Mouse (Mus musculus) erythroblast, embryonic 14.5 days (primary cell): ENCODE results near the gene Erp44.

Experiments
- GATA1 ChIP-seq: IDR thresholded peaks from 2 replicates; pipeline ENCODE4 v1.6.1; 2012; ENCODE audit warnings: low read length, inconsistent platforms, mixed read lengths
- TAL1 ChIP-seq: IDR thresholded peaks from 3 replicates; pipeline ENCODE4 v1.6.1; 2012; ENCODE audit warnings: low read length, inconsistent platforms, mixed read lengths

GRCm38 (mm10) chr4:48225173-48225572 lies 54.2 kb downstream of the Erp44 start:
- TF ChIP-seq TAL1 (no peak), GATA1 (no peak)
